Mouse (Mus musculus) frontal cortex, postnatal 14 days (tissue): Measurements from ENCODE around the gene Tpmt.

ENCODE experiments used
- DNase-seq, 2 experiments: peaks; one replicate each; pipeline ENCODE4 v3.0.0; 2022; ENCODE audit warnings: low spot score in 2 of 2

Gene Tpmt

GRCm38 (mm10) chr13:46976532-46976931, 68.0 kb downstream of the Tpmt start:
- no peak for DNase-seq

GRCm38 (mm10) chr13:46975930-46976329, 68.6 kb downstream of the Tpmt start:
- no peak for DNase-seq

- DNase-seq: no peak
These were observed 69.4 kb downstream of the Tpmt start for GRCm38 (mm10) chr13:46975031-46975551.
